Mouse (Mus musculus) kidney, adult 18-20 months (tissue): ENCODE measurements around the gene Trappc5.

Experiments used
- DNase-seq: peaks from one replicate; pipeline ENCODE4 v3.0.0; 2021

Gene Trappc5

DNA sequence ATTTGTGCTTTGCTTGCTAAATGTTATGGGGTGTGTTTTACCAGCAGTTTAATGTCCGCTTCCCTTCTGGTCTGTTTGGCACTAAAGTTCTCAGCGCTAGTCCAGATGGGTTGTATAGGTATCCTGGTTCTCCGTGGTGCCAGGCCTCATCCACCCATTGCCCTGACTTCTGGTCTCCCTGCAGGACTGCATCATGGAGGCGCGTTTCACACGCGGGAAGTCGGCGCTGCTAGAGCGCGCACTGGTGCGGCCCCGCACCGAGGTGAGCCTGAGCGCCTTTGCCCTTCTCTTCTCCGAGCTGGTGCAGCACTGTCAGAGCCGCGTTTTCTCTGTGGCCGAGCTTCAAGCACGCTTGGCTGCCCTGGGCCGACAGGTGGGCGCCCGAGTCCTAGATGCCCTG, 2.7 kb downstream of the Trappc5 start:
- no peak for DNase-seq

- DNase-seq: no peak
Measured at GRCm38 (mm10) chr8:3679236-3679635, 3.1 kb downstream of the Trappc5 start.

- DNase-seq: no peak
Measured at GRCm38 (mm10) chr8:3679656-3680055, 3.6 kb downstream of the Trappc5 start.

DNA sequence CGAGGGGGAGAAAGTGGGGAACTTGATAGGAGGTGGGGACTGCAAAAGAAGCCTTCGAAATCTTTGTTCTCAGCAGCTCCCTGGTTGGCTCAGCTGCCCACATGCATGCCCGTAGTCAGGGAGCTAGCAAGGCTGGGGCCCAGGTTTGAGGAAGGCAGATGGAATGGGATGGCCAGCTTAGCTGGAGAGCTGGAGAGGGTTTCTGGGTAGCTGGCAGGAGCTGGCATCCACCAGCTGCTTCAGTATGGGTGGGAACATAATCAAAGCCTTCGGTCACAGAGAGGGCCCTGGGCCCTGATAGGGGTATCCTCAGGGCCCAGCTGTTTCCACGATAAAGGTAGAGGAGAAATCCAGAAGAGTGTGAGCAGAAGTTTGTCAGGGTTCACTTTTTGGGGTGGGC, 6.3 kb downstream of the Trappc5 start:
- no peak for DNase-seq

- DNase-seq: no peak
Measured at GRCm38 (mm10) chr8:3683408-3684176, 7.5 kb downstream of the Trappc5 start.

DNA sequence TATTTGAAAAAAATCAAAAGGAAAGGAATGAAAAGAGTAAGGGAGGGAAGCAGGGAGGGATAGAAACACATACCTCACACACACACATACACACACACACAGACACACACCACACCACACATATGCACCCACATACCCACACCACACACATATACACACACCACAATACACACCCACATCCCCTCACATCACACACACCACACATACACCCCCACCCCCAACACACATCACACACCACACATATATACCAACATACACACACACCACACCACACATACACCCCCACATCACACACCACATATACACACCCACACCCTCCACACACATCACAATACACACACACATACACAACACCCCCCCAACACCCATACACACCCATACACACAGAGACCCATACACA, 8.4 kb downstream of the Trappc5 start:
- DNase-seq: no peak

GRCm38 (mm10) chr8:3685422-3685821, 9.3 kb downstream of the Trappc5 start:
- DNase-seq: no peak

- DNase-seq: no peak
Measured at GRCm38 (mm10) chr8:3687537-3687936, 11.4 kb downstream of the Trappc5 start.

DNA sequence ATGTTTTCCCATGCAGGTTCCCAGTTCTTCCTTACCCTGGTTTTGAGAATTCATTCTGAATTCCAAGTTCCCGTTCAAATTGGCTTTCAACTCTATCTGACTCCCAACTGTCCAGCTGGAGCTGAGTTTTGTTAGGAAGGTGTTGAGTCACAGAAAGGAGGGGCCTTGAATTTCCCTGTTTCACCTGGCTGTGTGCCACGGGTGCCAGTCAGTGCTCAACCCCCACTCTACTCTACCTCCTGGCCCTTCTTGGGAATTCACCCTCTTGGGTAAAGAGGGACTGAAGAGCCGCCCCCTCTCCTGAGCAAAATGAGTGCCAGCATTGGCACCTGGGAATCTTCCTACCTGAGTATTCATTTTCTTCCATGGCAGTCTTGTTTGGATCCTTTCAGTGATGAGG, 14.7 kb downstream of the Trappc5 start:
- no peak for DNase-seq

DNA sequence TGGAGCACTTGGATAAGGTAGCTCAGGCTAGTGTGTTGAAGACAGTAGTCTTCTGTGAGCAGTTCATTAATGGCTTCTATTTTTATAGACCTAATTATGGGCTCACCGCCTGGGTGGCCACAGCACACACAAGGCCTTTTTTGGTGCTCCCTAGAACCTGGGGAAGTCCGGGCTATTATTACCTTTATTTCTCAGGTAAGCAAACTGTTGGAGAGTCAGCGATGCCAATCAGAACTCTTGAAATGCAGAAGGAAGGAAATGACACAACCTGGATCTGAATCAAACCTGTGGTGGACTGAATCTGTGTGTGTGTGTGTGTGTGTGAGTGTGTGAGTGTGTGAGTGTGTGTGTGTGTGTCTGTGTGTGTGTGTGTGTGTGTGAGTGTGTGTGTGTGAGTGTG, 18.0 kb downstream of the Trappc5 start, which contains the start of gene Fcer2a:
Gene Fcer2a (minus strand): TSS at position 55 of the 400 bp plus-strand sequence.
- no peak for DNase-seq

DNA sequence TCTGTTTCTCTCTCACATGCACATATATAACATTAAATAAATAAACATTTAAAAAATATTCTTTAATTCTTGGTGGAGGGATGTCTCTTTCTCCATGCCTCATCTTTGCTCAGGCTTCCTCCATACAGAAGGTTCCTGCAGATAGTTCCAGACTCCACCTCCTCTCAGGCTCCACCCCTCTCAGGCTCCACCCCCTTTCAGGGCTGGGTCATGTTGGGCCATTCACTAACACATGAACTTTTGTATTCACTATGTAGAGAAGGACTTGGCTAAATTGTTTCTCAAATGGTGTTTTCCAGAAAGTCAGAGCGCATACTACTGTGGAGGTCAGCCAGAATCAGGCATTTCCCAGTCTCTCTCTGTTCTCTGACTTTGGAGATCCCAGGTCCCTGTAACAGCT, 25.4 kb downstream of the Trappc5 start:
- no peak for DNase-seq

- no peak for DNase-seq
Measured at GRCm38 (mm10) chr8:3705711-3706110, 29.6 kb downstream of the Trappc5 start.

DNA sequence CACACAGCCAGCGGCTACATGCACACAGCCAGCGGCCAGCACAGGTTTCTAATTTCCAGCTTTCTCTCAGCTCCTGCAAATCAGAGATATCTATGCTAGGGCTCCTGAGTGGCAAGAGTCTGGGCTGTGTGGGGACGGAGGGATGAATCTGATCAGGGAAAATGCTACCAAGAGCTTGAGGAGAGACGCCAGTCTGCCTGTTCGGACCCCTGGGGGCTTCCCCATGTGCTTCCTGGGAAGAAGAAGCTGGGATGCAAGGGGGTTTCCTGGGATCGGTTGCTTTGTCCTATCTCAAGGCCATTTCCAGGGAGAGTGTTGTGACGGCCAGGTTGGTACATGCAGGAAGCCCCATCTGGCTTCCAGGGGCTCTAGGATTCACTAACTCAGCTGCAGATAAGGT, 31.5 kb downstream of the Trappc5 start:
- DNase-seq: no peak

DNA sequence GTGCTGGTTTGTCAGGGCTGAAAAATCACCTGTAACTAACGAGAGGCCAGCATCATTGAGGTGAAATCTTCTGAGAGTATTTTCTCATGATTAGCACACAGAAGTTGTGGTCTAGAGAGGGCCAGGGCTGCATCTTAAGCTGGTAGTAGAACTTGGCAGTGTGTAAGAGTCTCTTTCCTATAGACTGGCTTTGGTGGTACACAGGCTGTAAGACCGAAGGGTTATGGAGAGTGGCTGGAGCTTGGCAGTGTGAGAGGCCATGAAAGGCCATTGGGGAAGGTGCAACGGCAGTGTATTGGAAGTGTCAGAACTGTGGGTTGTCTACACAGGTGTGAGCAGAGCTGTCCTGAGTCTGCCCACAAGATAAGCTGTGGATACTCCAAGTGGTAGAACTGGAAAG, 34.2 kb downstream of the Trappc5 start:
- DNase-seq: no peak

- no peak for DNase-seq
Measured at GRCm38 (mm10) chr8:3711646-3712045, 35.5 kb downstream of the Trappc5 start.

DNA sequence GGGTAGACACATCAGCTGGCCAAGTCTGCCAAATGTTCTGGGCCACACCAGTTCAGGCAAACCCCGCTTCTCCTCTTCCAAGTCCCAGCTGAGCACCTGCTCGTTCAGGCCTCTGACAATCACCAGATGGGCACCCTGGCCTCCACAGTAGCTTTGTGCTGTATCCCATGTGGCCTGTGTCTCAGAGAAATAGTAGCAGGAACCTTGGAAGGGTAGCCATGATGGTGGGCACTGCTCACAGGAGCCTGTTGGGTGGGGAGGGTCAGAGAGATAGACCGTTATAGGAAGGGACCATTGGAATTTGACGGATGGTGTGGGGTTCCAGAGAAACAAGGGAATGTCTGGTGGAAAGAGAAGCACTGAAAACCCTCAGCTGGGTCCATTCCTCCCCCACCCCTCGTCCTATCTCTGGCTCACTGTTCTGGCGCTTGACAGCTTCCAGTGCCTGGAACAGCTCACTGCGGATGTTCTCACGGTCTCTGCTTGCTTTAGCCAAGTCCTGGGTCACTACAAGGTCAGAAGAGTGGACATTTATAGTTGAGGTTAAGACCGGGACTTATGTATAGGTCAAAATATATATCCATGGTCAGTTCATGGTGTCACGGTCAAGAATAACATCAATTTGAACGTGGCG, 41.3 kb downstream of the Trappc5 start:
- no peak for DNase-seq

DNA sequence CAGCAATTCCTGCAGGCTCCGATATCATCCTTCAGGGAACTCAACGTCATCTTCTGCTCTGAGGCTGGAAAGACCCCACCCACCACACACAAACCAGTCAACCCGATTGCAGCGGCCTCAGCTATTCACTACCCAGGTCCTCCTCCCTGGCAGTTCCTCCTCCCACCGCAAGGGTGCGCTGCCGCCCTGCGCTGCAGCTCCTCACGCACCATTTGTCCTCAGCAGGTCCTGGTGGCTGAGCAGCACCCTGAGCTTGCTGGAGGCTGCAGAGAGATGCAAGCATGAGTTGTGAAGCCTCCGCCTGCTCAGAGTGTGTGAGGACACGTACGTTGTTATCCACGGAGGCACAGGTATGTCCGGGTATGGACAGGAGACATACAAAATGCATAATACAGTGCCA, 42.5 kb downstream of the Trappc5 start:
- peak; percentile 71 for DNase-seq

DNA sequence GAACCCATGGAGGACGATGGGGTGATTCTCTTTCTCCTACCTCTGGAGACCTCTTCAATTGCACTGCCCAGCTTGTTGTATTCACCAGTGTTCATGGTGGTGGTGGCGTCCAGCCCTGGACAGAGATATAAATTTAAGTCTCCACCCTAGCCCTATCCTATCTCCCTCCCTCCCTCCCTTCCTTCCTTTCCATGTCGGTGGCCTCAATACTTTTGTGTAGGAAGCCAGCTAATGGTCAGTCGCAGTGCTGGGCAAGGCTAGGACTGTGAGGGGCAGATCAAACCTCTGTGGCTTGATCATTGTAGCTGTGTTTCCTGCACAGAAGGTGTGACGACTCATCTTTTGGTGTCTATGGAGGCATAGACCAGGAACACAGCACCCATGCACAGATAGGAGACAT, 44.5 kb downstream of the Trappc5 start, which contains the start of gene Clec4g:
Gene Clec4g (minus strand): TSS at position 101 of the 400 bp plus-strand sequence.
- no peak for DNase-seq

DNA sequence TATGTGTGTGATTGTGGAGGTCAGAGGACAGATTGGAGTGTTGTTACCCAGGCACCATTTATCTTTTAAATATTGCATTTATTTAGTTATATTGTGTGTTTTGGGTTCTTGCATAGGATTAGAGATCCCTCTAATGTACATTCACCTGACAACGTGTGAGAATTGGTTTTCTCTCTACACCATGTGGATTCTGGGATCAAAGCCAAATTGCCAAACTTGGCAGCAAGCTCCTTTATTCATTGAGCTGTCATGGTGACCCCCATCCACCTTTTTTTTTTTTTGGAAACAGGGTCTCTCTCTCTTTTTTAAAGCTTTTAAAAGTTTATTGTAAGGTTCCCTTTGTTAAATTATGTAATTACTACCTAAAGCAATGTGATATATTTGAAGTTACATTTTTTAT, 44.9 kb downstream of the Trappc5 start:
- DNase-seq: no peak
